Mouse (Mus musculus): ENCODE results near the gene Frmd4a. TPM values are rescaled to one million over a fixed set of nuclear protein-coding genes. Genes with fewer than 3 reads are reported as not detected.

Frmd4a gene
- total and polyA plus RNA-seq, 3 experiments: 32.6 to 55.7 (median 43.6) TPM

DNA sequence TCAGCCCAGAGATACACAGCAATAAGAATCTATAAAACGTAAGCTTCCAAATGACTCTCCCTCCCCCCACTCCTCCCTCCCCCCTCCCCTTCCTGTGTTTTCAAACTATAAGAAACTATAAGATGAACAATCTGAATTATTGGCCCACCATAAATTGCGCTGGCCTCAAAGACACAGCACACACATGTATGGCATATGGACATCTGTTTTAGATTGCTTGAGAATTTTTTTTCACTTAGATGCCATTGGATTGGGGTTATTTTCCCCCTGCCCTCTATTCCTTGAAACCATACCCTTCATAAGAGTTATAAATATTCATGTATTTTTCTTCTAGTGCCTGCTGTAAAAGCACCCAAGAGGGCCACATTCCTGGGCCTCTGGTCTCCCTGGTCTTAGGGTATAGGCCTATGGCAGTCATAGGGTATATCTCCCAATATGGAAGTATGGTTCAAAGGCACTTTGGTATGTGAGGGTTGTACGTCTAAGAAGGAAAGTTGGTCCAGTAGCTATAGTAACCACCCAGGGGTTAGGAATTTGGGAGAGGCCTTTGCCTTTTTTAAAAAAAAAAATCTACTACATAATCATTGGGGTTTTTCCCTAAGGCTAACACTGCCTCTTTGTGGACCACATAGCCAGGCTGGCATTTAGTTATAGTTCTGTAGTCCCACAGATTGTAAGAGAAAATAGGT is 322.2 kb downstream of the Frmd4a start:
- H3K9me3 ChIP-seq (replicated peaks): no peaks in the 10 kb centered on the region
- no peaks in the 10 kb centered on the region for H3K36me3 ChIP-seq (replicated peaks)
- ATAC-seq (ENCODE audit: extremely low read depth, insufficient number of reproducible peaks, low FRiP score, poor library complexity, severe bottlenecking) (no peak), DNase-seq (ENCODE audit: low spot score) (no peak)
- H3K4me1 ChIP-seq (ENCODE audit: insufficient read depth, low read depth, low read length): no peaks in the 10 kb centered on the region
- TF ChIP-seq TAL1 (conservative IDR thresholded peaks at IDR 0.05; ENCODE audit: low read depth, low read length) (no peak), GATA1 (IDR thresholded peaks at IDR 0.05; ENCODE audit: borderline replicate concordance, low read length) (no peak), POLR2AphosphoS5 (IDR thresholded peaks at IDR 0.05; ENCODE audit: insufficient replicate concordance, low read depth, low read length) (no peak), CTCF (IDR thresholded peaks at IDR 0.05; ENCODE audit: low read depth, low read length) (no peak), GATA2 (IDR thresholded peaks at IDR 0.05; ENCODE audit: borderline replicate concordance, low read depth, low read length) (no peak)
- H3K4me3 ChIP-seq (ENCODE audit: low read depth, low read length): no peak overlapping the region
- no peaks in the 10 kb centered on the region for H3K27me3 ChIP-seq (ENCODE audit: insufficient read depth, low read length)

DNA sequence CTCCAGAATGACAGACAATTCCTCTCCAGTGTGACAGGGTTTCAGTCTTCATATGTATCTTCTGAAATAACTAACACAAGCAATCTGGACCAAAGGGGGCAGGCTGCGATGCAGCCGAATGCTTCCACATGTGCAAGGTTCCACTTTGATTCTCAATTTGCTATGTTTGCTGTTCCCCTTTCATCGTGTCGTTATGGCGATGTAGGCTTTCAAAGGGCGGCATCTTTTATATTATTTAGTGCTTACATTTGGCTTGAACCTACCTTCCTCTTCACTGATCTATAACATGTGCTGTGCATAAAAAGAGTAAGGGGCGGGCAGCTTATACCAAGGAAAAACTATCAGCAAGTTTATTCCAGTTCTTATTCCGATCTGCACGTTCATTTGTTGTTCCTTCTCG is 322.9 kb downstream of the Frmd4a start:
- DNase-seq (ENCODE audit: low spot score) (no peak), ATAC-seq (ENCODE audit: extremely low read depth, insufficient number of reproducible peaks, low FRiP score, poor library complexity, severe bottlenecking) (no peak)
- Histone ChIP-seq H3K4me3 (ENCODE audit: low read depth, low read length) (no peak overlapping the region), H3K27me3 (ENCODE audit: insufficient read depth, low read length) (no peaks in the 10 kb centered on the region), H3K36me3 (replicated peaks) (no peaks in the 10 kb centered on the region), H3K9me3 (replicated peaks) (no peaks in the 10 kb centered on the region), H3K4me1 (ENCODE audit: insufficient read depth, low read depth, low read length) (no peaks in the 10 kb centered on the region)
- TF ChIP-seq GATA2 (IDR thresholded peaks at IDR 0.05; ENCODE audit: borderline replicate concordance, low read depth, low read length) (no peak), CTCF (IDR thresholded peaks at IDR 0.05; ENCODE audit: low read depth, low read length) (no peak), TAL1 (conservative IDR thresholded peaks at IDR 0.05; ENCODE audit: low read depth, low read length) (no peak), GATA1 (IDR thresholded peaks at IDR 0.05; ENCODE audit: borderline replicate concordance, low read length) (no peak), POLR2AphosphoS5 (IDR thresholded peaks at IDR 0.05; ENCODE audit: insufficient replicate concordance, low read depth, low read length) (no peak)

- no peaks in the 10 kb centered on the region for H3K4me1 ChIP-seq (ENCODE audit: insufficient read depth, low read depth, low read length)
- TF ChIP-seq POLR2AphosphoS5 (IDR thresholded peaks at IDR 0.05; ENCODE audit: insufficient replicate concordance, low read depth, low read length) (no peak), GATA1 (IDR thresholded peaks at IDR 0.05; ENCODE audit: borderline replicate concordance, low read length) (no peak), TAL1 (conservative IDR thresholded peaks at IDR 0.05; ENCODE audit: low read depth, low read length) (no peak), CTCF (IDR thresholded peaks at IDR 0.05; ENCODE audit: low read depth, low read length) (no peak), GATA2 (IDR thresholded peaks at IDR 0.05; ENCODE audit: borderline replicate concordance, low read depth, low read length) (no peak)
- no peaks in the 10 kb centered on the region for H3K9me3 ChIP-seq (replicated peaks)
- DNase-seq (ENCODE audit: low spot score) (no peak), ATAC-seq (ENCODE audit: extremely low read depth, insufficient number of reproducible peaks, low FRiP score, poor library complexity, severe bottlenecking) (no peak)
- H3K27me3 ChIP-seq (ENCODE audit: insufficient read depth, low read length): no peaks in the 10 kb centered on the region
- H3K36me3 ChIP-seq (replicated peaks): no peaks in the 10 kb centered on the region
- H3K4me3 ChIP-seq (ENCODE audit: low read depth, low read length): no peak overlapping the region
Observed at GRCm38 (mm10) chr2:4341141-4341540, 323.6 kb downstream of the Frmd4a start.

GRCm38 (mm10) chr2:4342005-4342404 is 324.5 kb downstream of the Frmd4a start:
- H3K36me3 ChIP-seq (replicated peaks): no peaks in the 10 kb centered on the region
- DNase-seq (ENCODE audit: low spot score): no peak
- H3K4me1 ChIP-seq (ENCODE audit: insufficient read depth, low read depth, low read length): no peaks in the 10 kb centered on the region
- H3K4me3 ChIP-seq (ENCODE audit: low read depth, low read length): no peak overlapping the region
- no peaks in the 10 kb centered on the region for H3K9me3 ChIP-seq (replicated peaks)
- TF ChIP-seq GATA1 (IDR thresholded peaks at IDR 0.05; ENCODE audit: borderline replicate concordance, low read length) (no peak), GATA2 (IDR thresholded peaks at IDR 0.05; ENCODE audit: borderline replicate concordance, low read depth, low read length) (no peak), POLR2AphosphoS5 (IDR thresholded peaks at IDR 0.05; ENCODE audit: insufficient replicate concordance, low read depth, low read length) (no peak)
- no peaks in the 10 kb centered on the region for H3K27me3 ChIP-seq (ENCODE audit: insufficient read depth, low read length)
- ATAC-seq (ENCODE audit: extremely low read depth, insufficient number of reproducible peaks, low FRiP score, poor library complexity, severe bottlenecking): no peak

DNA sequence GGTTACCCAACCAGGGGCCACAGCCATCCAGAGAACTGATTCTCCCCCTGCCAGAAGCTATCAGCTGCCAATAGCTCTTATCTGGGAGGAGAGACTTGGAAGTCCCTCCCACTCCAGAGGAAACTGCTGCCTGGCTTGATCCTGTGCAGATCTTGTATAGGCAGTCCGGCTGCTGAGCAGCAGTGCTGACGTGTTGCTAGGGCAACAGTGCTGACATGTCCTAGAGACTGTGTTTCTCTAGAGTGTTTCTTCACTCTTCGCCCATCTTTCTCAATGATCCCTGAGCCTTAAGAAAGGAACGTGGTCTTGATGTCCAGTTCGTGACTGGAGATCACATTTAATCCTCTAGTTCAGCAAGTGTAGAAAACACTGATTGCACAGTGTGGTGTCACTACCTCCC is 326.9 kb downstream of the Frmd4a start:
- Histone ChIP-seq H3K36me3 (replicated peaks) (no peaks in the 10 kb centered on the region), H3K9me3 (replicated peaks) (no peaks in the 10 kb centered on the region), H3K4me1 (ENCODE audit: insufficient read depth, low read depth, low read length) (no peaks in the 10 kb centered on the region), H3K4me3 (ENCODE audit: low read depth, low read length) (no peak overlapping the region), H3K27me3 (ENCODE audit: insufficient read depth, low read length) (no peaks in the 10 kb centered on the region)
- TF ChIP-seq CTCF (IDR thresholded peaks at IDR 0.05; ENCODE audit: low read depth, low read length): no peak
- no peak for TF ChIP-seq GATA1 (IDR thresholded peaks at IDR 0.05; ENCODE audit: borderline replicate concordance, low read length)
- no peak for TF ChIP-seq POLR2AphosphoS5 (IDR thresholded peaks at IDR 0.05; ENCODE audit: insufficient replicate concordance, low read depth, low read length)
- TF ChIP-seq GATA2 (IDR thresholded peaks at IDR 0.05; ENCODE audit: borderline replicate concordance, low read depth, low read length): no peak
- TF ChIP-seq TAL1 (conservative IDR thresholded peaks at IDR 0.05; ENCODE audit: low read depth, low read length): no peak
- DNase-seq (ENCODE audit: low spot score): no peak
- ATAC-seq (ENCODE audit: extremely low read depth, insufficient number of reproducible peaks, low FRiP score, poor library complexity, severe bottlenecking): no peak

DNA sequence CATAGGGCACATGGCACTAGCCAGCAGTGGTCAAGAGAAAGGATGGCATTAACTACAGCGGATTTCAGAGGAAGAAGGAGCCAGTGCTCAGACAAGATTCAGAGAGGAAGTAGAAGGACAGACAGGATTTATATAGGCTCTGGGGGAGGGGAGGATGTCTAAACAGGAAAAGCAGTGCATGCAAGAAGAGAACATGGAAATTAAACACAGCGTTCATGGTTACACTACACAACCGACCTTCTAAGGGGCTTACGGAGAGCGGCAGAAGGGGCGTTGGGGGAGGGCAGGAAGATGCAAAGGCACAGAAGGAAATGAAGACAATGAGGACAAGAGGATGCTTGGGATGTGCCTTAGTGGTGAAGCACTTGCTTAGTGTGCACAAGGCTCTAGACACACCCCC is 328.7 kb downstream of the Frmd4a start:
- H3K4me1 ChIP-seq (ENCODE audit: insufficient read depth, low read depth, low read length): no peaks in the 10 kb centered on the region
- ATAC-seq (ENCODE audit: extremely low read depth, insufficient number of reproducible peaks, low FRiP score, poor library complexity, severe bottlenecking): no peak
- H3K9me3 ChIP-seq (replicated peaks): no peaks in the 10 kb centered on the region
- H3K4me3 ChIP-seq (ENCODE audit: low read depth, low read length): no peak overlapping the region
- DNase-seq (ENCODE audit: low spot score): no peak
- no peaks in the 10 kb centered on the region for H3K27me3 ChIP-seq (ENCODE audit: insufficient read depth, low read length)
- H3K36me3 ChIP-seq (replicated peaks): no peaks in the 10 kb centered on the region
- TF ChIP-seq TAL1 (conservative IDR thresholded peaks at IDR 0.05; ENCODE audit: low read depth, low read length): no peak
- no peak for TF ChIP-seq CTCF (IDR thresholded peaks at IDR 0.05; ENCODE audit: low read depth, low read length)
- TF ChIP-seq POLR2AphosphoS5 (IDR thresholded peaks at IDR 0.05; ENCODE audit: insufficient replicate concordance, low read depth, low read length): no peak
- no peak for TF ChIP-seq GATA2 (IDR thresholded peaks at IDR 0.05; ENCODE audit: borderline replicate concordance, low read depth, low read length)
- no peak for TF ChIP-seq GATA1 (IDR thresholded peaks at IDR 0.05; ENCODE audit: borderline replicate concordance, low read length)

All from G1E (cell line).